Mouse (Mus musculus) layer of hippocampus, adult 9-11 months (tissue): ENCODE results near the gene S100a13.

Source experiments
- DNase-seq: peaks from one replicate; pipeline ENCODE4 v3.0.0; 2022

Gene S100a13

GRCm38 (mm10) chr3:90508287-90508949, 5.8 kb upstream of the S100a13 start:
- DNase-seq: no peak

- DNase-seq: peak; percentile 98
Observed at GRCm38 (mm10) chr3:90508950-90509746, 5.1 kb upstream of the S100a13 start, which contains the start of gene Chtop. Chtop (minus strand) TSS chr3:90509498.

GRCm38 (mm10) chr3:90509747-90510123, 4.5 kb upstream of the S100a13 start:
- DNase-seq: no peak

GRCm38 (mm10) chr3:90512276-90512675, 2.0 kb upstream of the S100a13 start:
- DNase-seq: no peak

GRCm38 (mm10) chr3:90512948-90513642, 1.1 kb upstream of the S100a13 start:
- no peak for DNase-seq

- peak; percentile 52 for DNase-seq
Observed at GRCm38 (mm10) chr3:90514691-90515090, 456 bp downstream of the S100a13 start.

GRCm38 (mm10) chr3:90515242-90515641, 1.0 kb downstream of the S100a13 start:
- no peak for DNase-seq

- no peak for DNase-seq
Observed at GRCm38 (mm10) chr3:90515789-90516188, 1.6 kb downstream of the S100a13 start.

- DNase-seq: no peak
Observed at GRCm38 (mm10) chr3:90517711-90518110, 3.5 kb downstream of the S100a13 start.

GRCm38 (mm10) chr3:90525421-90525820, 11.2 kb downstream of the S100a13 start:
- peak; percentile 65 for DNase-seq

- no peak for DNase-seq
Observed at GRCm38 (mm10) chr3:90526076-90526475, 11.8 kb downstream of the S100a13 start.

GRCm38 (mm10) chr3:90526580-90526979, 12.3 kb downstream of the S100a13 start, which contains the start of gene S100a14:
S100a14 (plus strand) TSS chr3:90526856.
- no peak for DNase-seq

- no peak for DNase-seq
Observed at GRCm38 (mm10) chr3:90527291-90527873, 13.1 kb downstream of the S100a13 start.

- no peak for DNase-seq
Observed at GRCm38 (mm10) chr3:90531713-90532112, 17.5 kb downstream of the S100a13 start.

- no peak for DNase-seq
Observed at GRCm38 (mm10) chr3:90535446-90535845, 21.2 kb downstream of the S100a13 start.

GRCm38 (mm10) chr3:90537141-90537904, 23.1 kb downstream of the S100a13 start, which contains the start of gene S100a16:
S100a16 (plus strand) TSS chr3:90537254.
- DNase-seq: peak; percentile 56

GRCm38 (mm10) chr3:90537905-90538296, 23.7 kb downstream of the S100a13 start:
- no peak for DNase-seq

- peak; percentile 76 for DNase-seq
Observed at GRCm38 (mm10) chr3:90540904-90541303, 26.7 kb downstream of the S100a13 start.

GRCm38 (mm10) chr3:90549676-90550420, 35.6 kb downstream of the S100a13 start:
- no peak for DNase-seq

- no peak for DNase-seq
Observed at GRCm38 (mm10) chr3:90550421-90550790, 36.2 kb downstream of the S100a13 start.

- no peak for DNase-seq
Observed at GRCm38 (mm10) chr3:90552231-90552630, 38.0 kb downstream of the S100a13 start.

GRCm38 (mm10) chr3:90555954-90556353, 41.7 kb downstream of the S100a13 start:
- DNase-seq: peak; percentile 72
